In genomic region chrX:163879039-163879438, GRCm38 (mm10) we compare ENCODE assay signal across 10 mouse cellular contexts.
"Had no signal": no experiment of that assay in that cellular context is flagged by ENCODE, and none has a peak within 500 bp of the region (broad histone marks: within the 10 kb centered on the region; RNA-seq: fewer than 3 reads in every experiment).

No protein-coding gene starts in this region.

- H3K4me1 ChIP-seq: limb, embryonic 15.5 days; liver, embryonic 12.5 days; midbrain, embryonic 15.5 days had no signal

- ATAC-seq: liver, embryonic 12.5 days; midbrain, embryonic 15.5 days had no signal

- H3K4me2 ChIP-seq: limb, embryonic 15.5 days; liver, embryonic 12.5 days; lung, embryonic 14.5 days; midbrain, embryonic 11.5 days; midbrain, embryonic 15.5 days had no signal

- H3K27ac ChIP-seq: liver, embryonic 12.5 days; midbrain, embryonic 15.5 days had no signal

- H3K36me3 ChIP-seq: limb, embryonic 15.5 days; liver, embryonic 12.5 days; midbrain, embryonic 15.5 days had no signal

- H3K27me3 ChIP-seq: liver, embryonic 12.5 days had no signal

- H3K4me3 ChIP-seq: limb, embryonic 15.5 days; liver, embryonic 12.5 days; midbrain, embryonic 15.5 days had no signal

- DNase-seq: layer of hippocampus, adult 9-11 months; layer of hippocampus, postnatal 36 days; right cerebral cortex, postnatal 14 days; thymus, postnatal 36 days had no signal

- H3K9me3 ChIP-seq: limb, embryonic 15.5 days; liver, embryonic 12.5 days; megakaryocyte, embryonic 14.5 days; midbrain, embryonic 15.5 days had no signal

- H3K9ac ChIP-seq: limb, embryonic 15.5 days; liver, embryonic 12.5 days; lung, embryonic 14.5 days; midbrain, embryonic 15.5 days had no signal
